Mouse (Mus musculus): ENCODE measurements around the gene Marcksl1. TPM values are rescaled to one million over a fixed set of nuclear protein-coding genes. Genes with fewer than 3 reads are reported as not detected.
A peak's percentile ranks its signal among the peaks of the same experiment; 100 is the strongest.

Gene Marcksl1
- polyA plus RNA-seq, 1 experiment from 2014 or later = 847 TPM

DNA sequence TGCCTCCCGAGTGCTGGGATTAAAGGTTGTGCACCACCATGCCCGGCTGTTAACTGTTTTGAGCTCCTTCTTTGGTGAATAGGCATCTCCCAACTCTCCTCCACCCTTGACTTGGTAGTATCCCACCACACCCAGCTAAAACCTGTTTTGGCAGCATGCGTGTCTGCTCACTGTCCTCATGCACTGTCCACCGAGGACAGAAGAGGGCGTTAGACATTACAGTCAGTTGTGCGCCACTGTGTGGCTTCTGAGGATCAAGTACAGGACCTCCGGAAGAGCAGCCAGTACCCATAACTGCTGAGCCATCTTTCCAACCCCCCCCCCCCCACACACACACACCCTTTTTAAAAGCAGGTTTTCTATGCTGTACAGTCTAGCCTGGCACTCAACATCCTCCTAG lies 18.7 kb upstream of the Marcksl1 start:
- WGBS = 68% methylated on average over 7 of the region's 7 CpGs
- Histone ChIP-seq H3K4me3 (ENCODE audit: low read depth, low read length) (no peak overlapping the region), H3K9me3 (ENCODE audit: low read depth, low read length) (no peaks in the 10 kb centered on the region), H3K36me3 (ENCODE audit: insufficient read depth) (0 out of 2 replicates have a peak, but pooled peaks cover 5% of the 10 kb centered on the region), H3K4me1 (ENCODE audit: insufficient read depth) (no peaks in the 10 kb centered on the region), H3K27ac (ENCODE audit: low read depth) (no peak overlapping the region), H3K27me3 (ENCODE audit: insufficient read depth, low read length) (peaks cover 19% of the 10 kb centered on the region), H3K4me2 (no peak overlapping the region), H3K9ac (no peak overlapping the region)
- DNase-seq = no peak
- peak; percentile 19; the same call in 1 of the 2 replicates for TF ChIP-seq CTCF (IDR thresholded peaks at IDR 0.05; ENCODE audit: low read depth)
- ATAC-seq (ENCODE audit: insufficient read depth) = no peak

DNA sequence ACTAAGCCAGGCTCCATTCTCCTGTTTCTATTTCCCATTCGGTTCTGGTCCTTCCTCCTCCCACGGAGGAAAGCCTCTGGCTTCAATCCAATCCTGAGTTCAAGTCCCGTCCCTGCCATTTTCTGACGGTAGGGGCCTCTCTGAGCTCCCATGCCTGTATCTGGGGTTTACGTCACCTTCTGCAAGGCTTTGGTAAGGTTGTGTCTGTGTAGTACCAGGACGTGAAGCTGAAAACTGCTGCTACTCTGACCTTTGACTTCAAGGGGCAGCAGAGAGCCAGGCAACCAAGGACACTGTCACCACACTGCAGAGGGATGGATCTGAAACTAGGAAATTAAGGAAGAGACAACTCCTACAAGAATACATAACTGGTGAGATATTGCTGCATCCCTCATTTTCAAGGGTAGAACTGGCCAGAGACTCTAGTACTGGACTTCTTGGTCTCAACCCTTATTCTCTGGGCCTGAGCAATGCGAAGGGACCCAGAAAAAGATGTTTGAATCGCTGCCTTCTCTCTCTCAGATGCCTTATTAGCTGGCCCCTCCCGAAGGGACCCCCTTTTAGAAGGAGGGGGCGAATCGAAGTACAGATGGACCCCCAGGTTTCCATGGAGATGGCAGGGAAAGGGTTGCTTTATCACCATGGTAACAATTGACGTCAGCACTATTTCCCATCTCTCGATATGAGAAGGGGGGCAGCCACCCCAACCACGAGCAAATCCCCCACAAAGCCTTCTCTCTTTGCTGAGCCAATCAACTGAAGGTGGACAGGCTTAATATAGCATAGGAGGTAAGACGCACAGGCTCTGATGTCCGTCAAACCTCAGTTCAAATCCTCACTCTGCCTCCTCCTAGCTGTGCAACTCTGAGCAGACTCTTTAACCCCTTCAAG lies 17.5 kb upstream of the Marcksl1 start:
- Histone ChIP-seq H3K4me3 (ENCODE audit: low read depth, low read length) (no peak overlapping the region), H3K27me3 (ENCODE audit: insufficient read depth, low read length) (peaks cover 12% of the 10 kb centered on the region), H3K36me3 (ENCODE audit: insufficient read depth) (no peaks in the 10 kb centered on the region), H3K4me1 (ENCODE audit: insufficient read depth) (no peaks in the 10 kb centered on the region), H3K4me2 (peak overlapping the region; percentile 5), H3K9me3 (ENCODE audit: low read depth, low read length) (no peaks in the 10 kb centered on the region), H3K9ac (0 out of 2 replicates have a peak overlapping the region, but pooled peaks have one; percentile 2), H3K27ac (ENCODE audit: low read depth) (peak overlapping the region; percentile 74)
- WGBS = 32% methylated on average over 16 of the region's 16 CpGs
- no peak for ATAC-seq (ENCODE audit: insufficient read depth)
- peak; percentile 39 for TF ChIP-seq CTCF (IDR thresholded peaks at IDR 0.05; ENCODE audit: low read depth)
- peak; percentile 26 for DNase-seq

DNA sequence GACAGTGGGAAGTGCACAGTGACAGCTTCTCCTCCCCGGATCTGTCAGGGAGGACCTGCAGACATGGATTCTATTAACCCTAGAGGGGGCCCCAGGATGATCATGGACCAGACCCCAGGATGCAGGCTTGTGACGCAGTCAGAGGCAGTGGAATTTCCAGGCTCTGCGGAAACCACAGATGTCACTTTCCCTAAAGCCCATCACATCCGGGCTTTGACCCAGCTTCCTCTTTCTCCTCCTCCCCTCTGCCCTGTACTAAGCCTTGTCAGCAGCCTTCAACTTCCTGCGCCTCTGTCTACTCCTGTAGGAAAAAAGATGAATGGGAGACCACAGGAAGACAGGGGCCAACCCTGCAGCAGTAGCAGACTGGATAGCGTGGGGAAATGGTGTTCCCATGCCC lies 16.8 kb upstream of the Marcksl1 start:
- peak; percentile 69 for DNase-seq
- no peaks in the 10 kb centered on the region for H3K9me3 ChIP-seq (ENCODE audit: low read depth, low read length)
- peak; percentile 26; the same call in 1 of the 2 replicates for ATAC-seq (ENCODE audit: insufficient read depth)

DNA sequence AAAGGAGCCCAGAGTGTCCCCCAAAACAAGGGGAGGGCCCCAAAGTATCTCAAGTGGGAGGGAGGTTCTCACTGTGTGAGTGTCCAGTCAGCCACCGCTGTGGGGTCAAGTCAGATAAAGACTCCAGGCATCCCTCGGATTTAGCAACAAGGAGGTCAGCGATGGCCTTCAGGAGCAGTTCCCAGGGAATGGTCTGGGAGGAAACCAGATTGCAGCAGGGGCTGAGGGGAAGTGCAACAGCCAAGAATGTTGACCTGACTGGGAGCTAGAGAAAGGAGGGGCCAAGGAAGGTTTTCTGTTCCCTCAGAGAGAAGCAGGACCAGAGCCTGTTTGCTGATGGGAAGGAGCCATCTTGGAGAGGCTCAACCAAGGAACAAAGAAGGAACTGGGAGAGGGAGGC lies 14.4 kb upstream of the Marcksl1 start:
- no peak for ATAC-seq (ENCODE audit: insufficient read depth)
- Histone ChIP-seq H3K4me2 (no peak overlapping the region), H3K4me1 (ENCODE audit: insufficient read depth) (no peaks in the 10 kb centered on the region), H3K9ac (no peak overlapping the region), H3K27me3 (ENCODE audit: insufficient read depth, low read length) (no peaks in the 10 kb centered on the region), H3K27ac (ENCODE audit: low read depth) (no peak overlapping the region), H3K4me3 (ENCODE audit: low read depth, low read length) (no peak overlapping the region), H3K9me3 (ENCODE audit: low read depth, low read length) (no peaks in the 10 kb centered on the region), H3K36me3 (ENCODE audit: insufficient read depth) (no peaks in the 10 kb centered on the region)
- DNase-seq = no peak
- no peak for TF ChIP-seq CTCF (IDR thresholded peaks at IDR 0.05; ENCODE audit: low read depth)
- 68% methylated on average over 3 of the region's 3 CpGs for WGBS

More for the DNA sequence above, 16.8 kb upstream of the Marcksl1 start:
- Histone ChIP-seq H3K4me1 (ENCODE audit: insufficient read depth) (no peaks in the 10 kb centered on the region), H3K4me3 (ENCODE audit: low read depth, low read length) (no peak overlapping the region), H3K27me3 (ENCODE audit: insufficient read depth, low read length) (peaks cover 5% of the 10 kb centered on the region), H3K9ac (0 out of 2 replicates have a peak overlapping the region, but pooled peaks have one; percentile 2), H3K36me3 (ENCODE audit: insufficient read depth) (no peaks in the 10 kb centered on the region), H3K4me2 (peak overlapping the region; percentile 5), H3K27ac (ENCODE audit: low read depth) (peak overlapping the region; percentile 74)
- 26% methylated on average over 6 of the region's 6 CpGs for WGBS
- no peak for TF ChIP-seq CTCF (IDR thresholded peaks at IDR 0.05; ENCODE audit: low read depth)

DNA sequence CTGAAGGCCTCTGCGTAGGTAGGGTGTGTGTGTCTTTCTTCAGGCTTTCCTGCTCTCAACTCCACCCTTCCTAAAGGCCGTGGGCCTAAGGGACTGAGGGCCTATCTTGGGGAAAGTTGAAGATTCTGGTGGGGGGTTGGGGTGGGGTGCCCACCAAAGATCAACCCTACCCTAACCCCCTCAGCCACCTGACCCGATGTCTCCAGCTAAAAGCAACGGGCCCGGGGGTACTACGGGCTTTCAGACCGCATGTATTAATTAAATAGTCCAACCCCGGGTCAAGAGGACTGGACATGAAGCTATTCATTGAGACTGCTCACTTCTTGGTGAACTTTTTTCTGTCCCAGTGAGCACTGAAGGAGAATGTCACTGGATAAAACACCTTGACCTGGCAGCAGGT lies 13.4 kb upstream of the Marcksl1 start:
- 76% methylated on average over 8 of the region's 8 CpGs for WGBS
- Histone ChIP-seq H3K4me1 (ENCODE audit: insufficient read depth) (no peaks in the 10 kb centered on the region), H3K9ac (no peak overlapping the region), H3K36me3 (ENCODE audit: insufficient read depth) (no peaks in the 10 kb centered on the region), H3K4me2 (peak overlapping the region; percentile 76), H3K9me3 (ENCODE audit: low read depth, low read length) (no peaks in the 10 kb centered on the region), H3K4me3 (ENCODE audit: low read depth, low read length) (peak overlapping the region; percentile 48; the same call in 1 of the 2 replicates), H3K27ac (ENCODE audit: low read depth) (peak overlapping the region; percentile 93), H3K27me3 (ENCODE audit: insufficient read depth, low read length) (no peaks in the 10 kb centered on the region)
- TF ChIP-seq CTCF (IDR thresholded peaks at IDR 0.05; ENCODE audit: low read depth) = no peak
- DNase-seq (no peak), ATAC-seq (ENCODE audit: insufficient read depth) (peak; percentile 0; the same call in 1 of the 2 replicates)

DNA sequence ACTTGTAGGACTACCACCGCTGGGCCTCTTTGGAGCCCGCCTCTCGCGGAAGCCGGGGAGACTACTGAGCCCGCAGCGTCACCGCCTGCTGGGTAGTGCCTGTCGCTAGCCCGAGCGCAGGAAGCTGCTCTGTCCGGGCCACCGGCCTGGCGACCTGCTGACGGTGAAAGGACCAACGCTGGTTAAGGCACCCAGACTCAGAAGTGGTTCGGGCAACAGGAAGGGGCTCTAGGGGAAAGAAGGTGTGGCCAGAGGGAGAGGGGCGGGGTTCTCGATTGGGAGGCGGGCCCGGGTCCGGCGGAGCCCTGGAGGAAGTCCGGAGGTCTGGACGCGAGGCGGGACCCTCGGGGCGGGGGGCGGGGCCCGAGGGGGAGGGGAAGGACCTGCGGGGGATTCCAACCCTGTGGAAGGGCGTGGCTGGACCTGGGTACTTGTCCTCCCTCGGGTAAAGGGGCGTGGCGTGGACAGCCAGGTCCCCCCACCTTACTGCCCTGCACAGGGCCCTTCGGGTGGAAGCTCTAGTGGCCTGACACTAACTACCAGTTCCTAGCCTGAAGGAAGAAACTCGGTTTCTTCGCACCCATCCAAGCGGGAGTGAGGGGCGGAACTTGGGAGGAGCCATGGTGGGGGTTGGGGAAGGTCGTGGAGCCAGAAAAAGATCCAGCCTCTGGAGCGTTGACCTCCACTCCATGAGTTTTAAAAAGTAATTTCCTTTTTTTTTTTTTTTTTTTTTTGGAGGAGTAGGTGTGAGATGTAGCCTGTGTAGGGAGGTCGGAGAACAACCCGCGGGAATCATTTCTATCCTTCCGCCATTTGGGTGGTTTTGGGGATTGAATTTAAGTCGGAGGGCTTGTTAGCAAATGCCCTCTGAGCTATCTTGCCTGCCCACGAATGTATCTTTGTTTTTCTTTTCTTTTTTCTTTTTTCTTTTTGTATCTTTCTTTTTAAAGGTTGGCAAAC lies 12.5 kb upstream of the Marcksl1 start:
- ATAC-seq (ENCODE audit: insufficient read depth) = peak; percentile 94
- no peaks in the 10 kb centered on the region for H3K36me3 ChIP-seq (ENCODE audit: insufficient read depth)
- peak overlapping the region; percentile 48 for H3K4me3 ChIP-seq (ENCODE audit: low read depth, low read length)
- no peak for TF ChIP-seq CTCF (IDR thresholded peaks at IDR 0.05; ENCODE audit: low read depth)
- peak; percentile 94 for DNase-seq
- no peaks in the 10 kb centered on the region for H3K4me1 ChIP-seq (ENCODE audit: insufficient read depth)
- H3K9ac ChIP-seq = peak overlapping the region; percentile 71
- H3K27me3 ChIP-seq (ENCODE audit: insufficient read depth, low read length) = no peaks in the 10 kb centered on the region
- H3K27ac ChIP-seq (ENCODE audit: low read depth) = peak overlapping the region; percentile 93
- H3K9me3 ChIP-seq (ENCODE audit: low read depth, low read length) = no peaks in the 10 kb centered on the region
- 1% methylated on average over 49 of the region's 49 CpGs for WGBS
- peak overlapping the region; percentile 76 for H3K4me2 ChIP-seq
